Mouse (Mus musculus): Measurements from ENCODE around the gene Plekhn1. TPM values are rescaled to one million over a fixed set of nuclear protein-coding genes. Genes with fewer than 3 reads are reported as not detected.

Gene Plekhn1
- total and polyA plus RNA-seq, 3 experiments = 11.8 to 20.0 TPM; not detected in 1

GRCm38 (mm10) chr4:156193906-156194305 is 40.8 kb downstream of the Plekhn1 start:
- Histone ChIP-seq H3K27ac (ENCODE audit: control insufficient read depth, low read depth, low read length) (no peak overlapping the region), H3K27me3 (ENCODE audit: control insufficient read depth in 1 of 2, insufficient read depth in 2 of 2, low read length in 2 of 2) (no peaks in the 10 kb centered on the region), H3K36me3 (ENCODE audit: control insufficient read depth in 1 of 2, insufficient read depth in 2 of 2, low read length in 2 of 2) (peaks cover 0 to 6% of the 10 kb centered on the region in 2 experiments; a peak in 3 of 4 replicates), H3K79me2 (ENCODE audit: control insufficient read depth, insufficient read depth, low read length, poor library complexity) (peaks cover 6% of the 10 kb centered on the region; the same call in 1 of the 2 replicates), H3K4me3 (ENCODE audit: control insufficient read depth in 1 of 2, insufficient read depth in 1 of 2, low read depth in 2 of 2, low read length in 2 of 2) (no peak overlapping the region), H3K4me1 (ENCODE audit: control insufficient read depth in 1 of 2, insufficient read depth in 2 of 2, low read length in 2 of 2) (peaks cover 3 to 17% of the 10 kb centered on the region in 2 experiments; a peak in 3 of 4 replicates), H3K9me3 (replicated peaks; ENCODE audit: insufficient read depth, low read length) (no peaks in the 10 kb centered on the region), H3K9ac (ENCODE audit: control insufficient read depth, low read depth, low read length, poor library complexity, severe bottlenecking) (no peak overlapping the region)
- no peak for DNase-seq (ENCODE audit: low read depth, low spot score)
- TF ChIP-seq KAT2A (conservative IDR thresholded peaks at IDR 0.05; ENCODE audit: low read depth, low read length) (no peak), MYB (IDR thresholded peaks at IDR 0.05; ENCODE audit: low read depth, low read length) (no peak), BHLHE40 (IDR thresholded peaks at IDR 0.05; ENCODE audit: borderline replicate concordance, low read depth, low read length) (no peak), MAFK (IDR thresholded peaks at IDR 0.05; ENCODE audit: borderline replicate concordance, low read depth, low read length) (no peak), ZMIZ1 (IDR thresholded peaks at IDR 0.05; ENCODE audit: low read depth, low read length) (no peak), TBP (IDR thresholded peaks at IDR 0.05; ENCODE audit: low read depth, low read length) (no peak)

GRCm38 (mm10) chr4:156193200-156193590 is 41.5 kb downstream of the Plekhn1 start:
- DNase-seq (ENCODE audit: low read depth, low spot score) = no peak

GRCm38 (mm10) chr4:156192421-156193199 is 42.0 kb downstream of the Plekhn1 start:
- Histone ChIP-seq H3K27ac (ENCODE audit: control insufficient read depth, low read depth, low read length) (no peak overlapping the region), H3K27me3 (ENCODE audit: control insufficient read depth in 1 of 2, insufficient read depth in 2 of 2, low read length in 2 of 2) (no peaks in the 10 kb centered on the region), H3K4me1 (ENCODE audit: control insufficient read depth in 1 of 2, insufficient read depth in 2 of 2, low read length in 2 of 2) (peaks cover 3 to 18% of the 10 kb centered on the region in 2 experiments; a peak in 3 of 4 replicates), H3K36me3 (ENCODE audit: control insufficient read depth in 1 of 2, insufficient read depth in 2 of 2, low read length in 2 of 2) (peaks cover 0 to 6% of the 10 kb centered on the region in 2 experiments; a peak in 3 of 4 replicates), H3K9me3 (replicated peaks; ENCODE audit: insufficient read depth, low read length) (no peaks in the 10 kb centered on the region), H3K79me2 (ENCODE audit: control insufficient read depth, insufficient read depth, low read length, poor library complexity) (peaks cover 6% of the 10 kb centered on the region; the same call in 1 of the 2 replicates), H3K4me3 (ENCODE audit: control insufficient read depth in 1 of 2, insufficient read depth in 1 of 2, low read depth in 2 of 2, low read length in 2 of 2) (no peak overlapping the region), H3K9ac (ENCODE audit: control insufficient read depth, low read depth, low read length, poor library complexity, severe bottlenecking) (no peak overlapping the region)
- DNase-seq (ENCODE audit: low read depth, low spot score) = no peak
- TF ChIP-seq JUND (IDR thresholded peaks at IDR 0.05; ENCODE audit: low read depth, low read length) (no peak), RCOR1 (IDR thresholded peaks at IDR 0.05; ENCODE audit: low read depth, low read length) (no peak), MXI1 (IDR thresholded peaks at IDR 0.05; ENCODE audit: low read depth, low read length) (no peak), ETS1 (IDR thresholded peaks at IDR 0.05; ENCODE audit: low read depth, low read length) (no peak), ZC3H11A (IDR thresholded peaks at IDR 0.05; ENCODE audit: low read depth, low read length) (no peak), CTCF (IDR thresholded peaks at IDR 0.05 in 2 of 3, conservative IDR thresholded peaks at IDR 0.05 in 1 of 3; ENCODE audit: control insufficient read depth in 1 of 3, insufficient read depth in 1 of 3, low read depth in 2 of 3, low read length in 3 of 3, poor library complexity in 1 of 3, severe bottlenecking in 1 of 3) (no peak), MAZ (IDR thresholded peaks at IDR 0.05; ENCODE audit: low read depth, low read length) (no peak), MAFK (IDR thresholded peaks at IDR 0.05; ENCODE audit: borderline replicate concordance, low read depth, low read length) (no peak), MYB (IDR thresholded peaks at IDR 0.05; ENCODE audit: low read depth, low read length) (no peak), ZNF384 (IDR thresholded peaks at IDR 0.05; ENCODE audit: low read depth, low read length) (no peak), TBP (IDR thresholded peaks at IDR 0.05; ENCODE audit: low read depth, low read length) (no peak), USF1 (IDR thresholded peaks at IDR 0.05; ENCODE audit: low read depth, low read length) (no peak), TCF12 (IDR thresholded peaks at IDR 0.05; ENCODE audit: low read depth, low read length) (no peak), UBTF (IDR thresholded peaks at IDR 0.05; ENCODE audit: borderline replicate concordance, insufficient read depth, low read depth, low read length) (no peak), MAX (IDR thresholded peaks at IDR 0.05; ENCODE audit: low read length) (no peak), HCFC1 (IDR thresholded peaks at IDR 0.05; ENCODE audit: low read depth, low read length) (no peak)

More at GRCm38 (mm10) chr4:156193200-156193590, 41.5 kb downstream of the Plekhn1 start:
- no peaks in the 10 kb centered on the region for H3K9me3 ChIP-seq (replicated peaks; ENCODE audit: insufficient read depth, low read length)
- no peak overlapping the region for H3K4me3 ChIP-seq (ENCODE audit: control insufficient read depth in 1 of 2, insufficient read depth in 1 of 2, low read depth in 2 of 2, low read length in 2 of 2)
- no peak overlapping the region for H3K27ac ChIP-seq (ENCODE audit: control insufficient read depth, low read depth, low read length)
- peaks cover 6% of the 10 kb centered on the region; the same call in 1 of the 2 replicates for H3K79me2 ChIP-seq (ENCODE audit: control insufficient read depth, insufficient read depth, low read length, poor library complexity)
- no peak overlapping the region for H3K9ac ChIP-seq (ENCODE audit: control insufficient read depth, low read depth, low read length, poor library complexity, severe bottlenecking)
- H3K27me3 ChIP-seq (ENCODE audit: control insufficient read depth in 1 of 2, insufficient read depth in 2 of 2, low read length in 2 of 2) = no peaks in the 10 kb centered on the region
- peaks cover 0 to 6% of the 10 kb centered on the region in 2 experiments; a peak in 3 of 4 replicates for H3K36me3 ChIP-seq (ENCODE audit: control insufficient read depth in 1 of 2, insufficient read depth in 2 of 2, low read length in 2 of 2)
- TF ChIP-seq JUND (IDR thresholded peaks at IDR 0.05; ENCODE audit: low read depth, low read length) (no peak), ZC3H11A (IDR thresholded peaks at IDR 0.05; ENCODE audit: low read depth, low read length) (no peak), ZNF384 (IDR thresholded peaks at IDR 0.05; ENCODE audit: low read depth, low read length) (no peak), TBP (IDR thresholded peaks at IDR 0.05; ENCODE audit: low read depth, low read length) (no peak), RCOR1 (IDR thresholded peaks at IDR 0.05; ENCODE audit: low read depth, low read length) (no peak)
- peaks cover 3 to 18% of the 10 kb centered on the region in 2 experiments; a peak in 3 of 4 replicates for H3K4me1 ChIP-seq (ENCODE audit: control insufficient read depth in 1 of 2, insufficient read depth in 2 of 2, low read length in 2 of 2)

All from MEL (cell line).